Mouse (Mus musculus): ENCODE results near the gene Gse1.

DNA sequence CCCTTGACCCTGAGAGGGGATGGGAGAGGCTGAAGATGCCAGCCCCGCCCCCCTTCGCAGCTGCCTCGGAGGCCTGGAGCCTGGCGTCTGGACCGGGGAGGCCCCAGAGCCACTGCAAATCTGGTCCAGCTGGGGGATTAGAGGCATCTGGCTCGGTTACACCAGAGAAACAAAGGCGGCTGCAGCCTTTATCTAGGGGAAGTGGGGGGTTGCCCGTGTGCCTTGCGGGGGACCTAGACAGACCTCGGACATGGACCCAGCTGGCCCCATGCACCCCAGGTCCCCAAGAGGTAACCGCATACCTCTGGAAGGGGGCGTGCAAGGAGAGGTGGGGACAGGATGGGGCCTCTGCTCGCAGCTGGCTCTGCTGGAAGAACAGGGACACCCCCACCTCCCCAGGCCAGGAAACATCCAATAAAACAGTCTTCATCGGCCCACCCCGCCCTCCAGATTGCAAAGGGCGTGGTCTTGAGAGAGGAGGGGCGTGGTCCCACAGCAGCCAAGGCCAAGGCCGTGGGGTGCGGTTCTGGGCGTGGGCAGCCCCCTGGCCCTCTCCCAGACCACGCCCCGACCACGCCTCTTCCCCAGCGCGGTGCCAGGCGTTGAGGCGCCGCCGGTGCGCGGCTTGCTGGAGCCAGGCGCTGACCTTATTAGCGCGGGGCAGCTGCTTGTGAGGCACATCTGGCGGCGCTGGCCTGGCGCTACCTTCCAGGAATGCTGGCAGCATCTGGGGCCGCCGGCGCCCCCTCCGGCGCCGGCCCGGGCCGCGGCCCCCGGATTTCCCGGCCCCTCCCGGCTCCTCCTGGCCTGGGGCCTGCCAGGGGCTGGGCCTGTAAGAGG lies 48.0 kb downstream of the Gse1 start:
- TF ChIP-seq POLR2A (IDR thresholded peaks at IDR 0.05; ENCODE audit: borderline replicate concordance, insufficient read depth, low read length) (no peak), CTCF (IDR thresholded peaks at IDR 0.05; ENCODE audit: borderline replicate concordance, insufficient read depth, low read depth, low read length) (no peak)

Data from cerebellum, adult 2 months (tissue).